Mouse (Mus musculus) embryonic fibroblast, embryonic 13.5 days (primary cell): Measurements from ENCODE around the gene 4930404H24Rik.

Source experiments
- CTCF ChIP-seq: IDR thresholded peaks from 2 replicates; pipeline ENCODE4 v1.5.1; 2011; ENCODE audit warnings: mild to moderate bottlenecking, control low read depth, low read length, moderate library complexity, borderline replicate concordance; ENCODE audit not compliant: insufficient read depth
- POLR2A ChIP-seq: IDR thresholded peaks from 2 replicates; pipeline ENCODE4 v1.6.1; 2011; ENCODE audit warnings: low read depth, mild to moderate bottlenecking, control low read depth, low read length, moderate library complexity

GRCm38 (mm10) chr2:153508405-153508804 is 15.8 kb downstream of the 4930404H24Rik start:
- TF ChIP-seq CTCF (no peak), POLR2A (no peak)
